Mouse (Mus musculus) neural tube, embryonic 15.5 days (tissue): ENCODE results near the gene Krt75. TPM values are rescaled to one million over a fixed set of nuclear protein-coding genes. Genes with fewer than 3 reads are reported as not detected.
"Not testable (repeated sequence)": the region's sequence is repeated elsewhere in the genome, so short reads cannot be mapped to it uniquely, and the experiment has no call there.

Experiments used
- ATAC-seq: fragments of 200-750 bp; cut with Nextera tagmentation; 2 replicates; pipeline ENCODE4 v1.8.0; 2017; ENCODE audit warnings: mild to moderate bottlenecking, moderate TSS enrichment, moderate library complexity; ENCODE audit not compliant: low FRiP score
- H3K27ac ChIP-seq: fragments of 300-500 bp; sonication (generic); replicated peaks from 2 replicates; pipeline ENCODE4 v1.5.1; 2015; ENCODE audit warnings: mild to moderate bottlenecking, inconsistent platforms
- H3K27me3 ChIP-seq: fragments of 300-500 bp; sonication (generic); replicated peaks from 2 replicates; pipeline ENCODE4 v1.6.1; 2015; ENCODE audit warnings: inconsistent platforms
- H3K36me3 ChIP-seq: fragments of 300-500 bp; sonication (generic); 2 replicates; pipeline ENCODE4 v1.6.1; 2015; ENCODE audit warnings: inconsistent platforms
- H3K4me1 ChIP-seq: fragments of 300-500 bp; sonication (generic); 2 replicates; pipeline ENCODE4 v1.6.1; 2015; ENCODE audit warnings: inconsistent platforms
- H3K4me2 ChIP-seq: fragments of 300-500 bp; sonication (generic); 2 replicates; pipeline ENCODE4 v1.6.1; 2015; ENCODE audit warnings: inconsistent platforms, mild to moderate bottlenecking, moderate library complexity
- H3K4me3 ChIP-seq: fragments of 300-500 bp; sonication (generic); replicated peaks from 2 replicates; pipeline ENCODE4 v1.5.1; 2015; ENCODE audit warnings: mild to moderate bottlenecking, inconsistent platforms
- H3K9ac ChIP-seq: fragments of 300-500 bp; sonication (generic); replicated peaks from 2 replicates; pipeline ENCODE4 v1.6.1; 2015; ENCODE audit warnings: mild to moderate bottlenecking, inconsistent platforms
- H3K9me3 ChIP-seq: fragments of 300-500 bp; sonication (generic); replicated peaks from 2 replicates; pipeline ENCODE4 v1.6.1; 2016; ENCODE audit warnings: inconsistent platforms
- WGBS: fragments of 180-500 bp; shearing (Covaris S2); methylation state at CpG from one replicate; pipeline ENCODE4 v1.1.7; 2015; ENCODE audit warnings: mixed read lengths; 5-methylcytosine and 5-hydroxymethylcytosine counted together
- polyA plus RNA-seq: library from polyadenylated mRNA; unstranded; fragments of >200 nt; fragmentation: Nextera tagmentation; extraction: Ambion mirVana; gene quantifications from 2 replicates; pipeline ENCODE4 v1.2.1, GENCODE M21; 2015

Gene Krt75
- polyA plus RNA-seq, 1 experiment from 2014 or later: 0.10 TPM

DNA sequence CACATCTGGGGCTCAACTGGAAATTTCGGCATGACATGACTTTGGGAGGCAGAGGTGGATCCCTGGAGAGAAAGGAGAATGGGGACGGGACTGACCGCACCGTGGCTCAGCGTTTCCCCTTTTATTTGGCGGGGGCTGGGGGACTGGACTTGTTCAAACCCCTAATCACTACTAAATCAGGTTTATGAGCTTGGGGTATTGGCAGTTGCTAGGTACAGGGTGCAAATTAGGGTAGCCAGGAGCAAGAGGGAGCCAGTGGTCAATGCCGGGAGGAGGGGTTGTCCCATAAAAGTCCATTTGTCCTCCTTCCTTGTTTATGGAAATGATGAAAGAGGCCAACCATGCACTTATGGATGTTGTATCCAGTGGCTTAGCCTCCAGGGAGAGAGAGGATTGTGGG lies 23.1 kb downstream of the Krt75 start, which contains the start of gene Krt82:
TSS of gene Krt82 (minus strand) at position 101 of the 400 bp plus-strand sequence.
- no peak within 1 kb of the TSS for H3K4me3 ChIP-seq
- H3K36me3 ChIP-seq: no peaks in the 10 kb centered on the region
- no peak within 1 kb of the TSS for H3K4me2 ChIP-seq
- peaks cover 10% of the 10 kb centered on the region for H3K4me1 ChIP-seq
- no peak for ATAC-seq
- H3K9ac ChIP-seq: no peak within 1 kb of the TSS
- WGBS: 47% methylated on average over 7 of the region's 7 CpGs
- no peak within 1 kb of the TSS for H3K27ac ChIP-seq
- no peaks in the 10 kb centered on the region for H3K9me3 ChIP-seq
- 0 out of 2 replicates have a peak, but pooled peaks cover 3% of the 10 kb centered on the region for H3K27me3 ChIP-seq

DNA sequence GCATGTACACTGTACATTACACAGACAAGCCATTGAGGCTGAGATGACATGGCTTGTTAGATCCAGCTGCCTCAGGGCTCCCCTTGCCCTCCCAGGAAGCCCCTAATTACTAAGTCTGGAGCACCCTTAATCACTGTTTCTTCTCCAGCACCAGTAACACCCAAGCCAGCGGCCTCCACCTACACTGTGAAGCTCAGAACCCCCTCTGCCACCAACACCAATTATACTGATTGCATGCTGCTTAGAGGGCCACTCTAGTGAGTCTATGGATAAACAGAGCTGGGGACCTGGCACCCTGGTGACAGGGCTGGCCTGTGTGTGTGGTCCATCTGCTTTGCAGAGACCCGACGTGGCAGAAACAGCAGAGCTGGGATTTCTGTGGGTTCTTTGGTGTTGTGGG lies 29.2 kb downstream of the Krt75 start:
- no peaks in the 10 kb centered on the region for H3K4me1 ChIP-seq
- no peaks in the 10 kb centered on the region for H3K36me3 ChIP-seq
- no peak overlapping the region for H3K9ac ChIP-seq
- no peak overlapping the region for H3K4me3 ChIP-seq
- no peak overlapping the region for H3K4me2 ChIP-seq
- no peaks in the 10 kb centered on the region for H3K27me3 ChIP-seq
- H3K27ac ChIP-seq: no peak overlapping the region
- H3K9me3 ChIP-seq: no peaks in the 10 kb centered on the region
- 73% methylated on average over 3 of the region's 3 CpGs for WGBS
- ATAC-seq: no peak

DNA sequence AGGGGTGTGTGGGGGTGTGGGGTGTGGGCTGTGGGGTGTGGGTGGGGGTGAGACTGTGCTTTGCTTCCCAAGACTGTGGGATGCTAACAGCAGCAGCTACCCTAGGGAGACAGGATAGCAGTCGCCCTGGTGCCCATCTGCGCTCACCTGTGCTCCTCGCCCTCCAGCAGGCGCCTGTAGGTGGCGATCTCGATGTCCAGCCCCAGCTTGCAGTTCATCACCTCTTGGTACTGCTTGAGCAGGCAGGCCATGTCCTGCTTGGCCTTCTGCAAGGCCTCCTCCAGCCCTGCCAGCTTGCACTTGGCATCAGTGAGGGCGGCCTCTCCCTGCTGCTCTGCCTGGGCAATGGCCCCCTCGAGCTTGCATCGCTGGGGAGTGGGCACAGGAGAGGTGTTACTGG lies 31.2 kb downstream of the Krt75 start:
- H3K9ac ChIP-seq: no peak overlapping the region
- no peak for ATAC-seq
- no peaks in the 10 kb centered on the region for H3K36me3 ChIP-seq
- 64% methylated on average over 9 of the region's 9 CpGs for WGBS
- H3K4me3 ChIP-seq: no peak overlapping the region
- H3K9me3 ChIP-seq: no peaks in the 10 kb centered on the region
- H3K4me2 ChIP-seq: no peak overlapping the region
- H3K27me3 ChIP-seq: no peaks in the 10 kb centered on the region
- H3K27ac ChIP-seq: no peak overlapping the region
- H3K4me1 ChIP-seq: no peaks in the 10 kb centered on the region

DNA sequence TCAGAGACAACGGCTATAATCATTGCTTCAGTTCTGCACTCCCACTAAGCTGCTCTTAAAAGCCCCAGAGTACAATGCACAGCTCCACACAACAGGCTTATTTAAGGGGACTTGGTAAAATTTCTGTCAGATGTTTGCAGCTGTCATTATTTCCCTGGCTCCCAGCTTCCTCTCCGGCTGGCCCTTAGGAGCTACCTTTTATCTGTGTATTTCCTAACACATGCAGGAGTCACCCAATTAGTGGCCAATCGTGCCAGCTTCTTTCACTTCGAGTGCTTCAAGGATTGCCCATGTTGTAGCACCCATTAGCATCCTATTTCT lies 35.2 kb downstream of the Krt75 start:
- H3K36me3 ChIP-seq: no peaks in the 10 kb centered on the region
- H3K27ac ChIP-seq: no peak overlapping the region
- 0 out of 2 replicates have a peak, but pooled peaks cover 4% of the 10 kb centered on the region for H3K4me1 ChIP-seq
- ATAC-seq: no peak
- H3K4me2 ChIP-seq: no peak overlapping the region
- 50% methylated on average over 4 of the region's 4 CpGs for WGBS
- H3K27me3 ChIP-seq: no peaks in the 10 kb centered on the region
- H3K9me3 ChIP-seq: no peaks in the 10 kb centered on the region
- no peak overlapping the region for H3K4me3 ChIP-seq
- no peak overlapping the region for H3K9ac ChIP-seq

DNA sequence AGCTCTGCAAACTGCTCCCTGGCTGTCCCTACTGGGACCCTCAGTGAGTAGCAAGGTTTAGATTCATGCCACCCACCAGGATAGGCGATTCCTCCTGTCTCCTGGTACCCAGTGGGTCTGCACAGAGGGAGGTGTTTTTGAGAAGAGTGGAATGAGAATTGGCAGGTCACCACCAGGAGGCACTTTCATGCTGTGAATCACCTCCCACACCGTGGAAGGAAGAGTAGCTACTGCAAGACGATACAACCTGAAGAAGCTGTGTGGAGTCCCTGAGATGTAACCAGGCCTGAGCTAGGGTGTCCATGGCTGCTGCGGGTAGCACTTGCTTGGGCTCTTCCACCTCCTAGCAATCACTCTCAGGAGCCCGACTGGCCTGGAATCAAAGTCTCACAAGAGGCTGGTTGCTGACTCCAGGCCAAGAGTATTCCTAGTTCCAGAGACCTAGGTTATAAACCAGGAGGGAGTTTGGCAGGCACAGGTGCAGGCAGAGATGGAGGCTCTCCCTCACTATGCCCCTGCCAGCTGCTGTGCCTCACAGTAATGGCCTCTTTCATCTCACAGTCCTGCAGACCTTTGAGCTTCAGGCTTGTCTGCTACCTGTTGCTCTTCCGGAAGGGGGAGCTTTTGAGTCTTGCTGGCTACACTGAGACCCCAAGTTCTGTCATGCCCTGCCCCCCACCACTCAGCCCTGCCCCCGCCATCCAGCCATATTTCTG lies 35.7 kb downstream of the Krt75 start:
- no peaks in the 10 kb centered on the region for H3K9me3 ChIP-seq
- H3K4me2 ChIP-seq: no peak overlapping the region
- H3K36me3 ChIP-seq: no peaks in the 10 kb centered on the region
- 0 out of 2 replicates have a peak, but pooled peaks cover 4% of the 10 kb centered on the region for H3K4me1 ChIP-seq
- no peak for ATAC-seq
- WGBS: 37% methylated on average over 7 of the region's 7 CpGs
- no peak overlapping the region for H3K9ac ChIP-seq
- H3K4me3 ChIP-seq: no peak overlapping the region
- H3K27ac ChIP-seq: no peak overlapping the region
- no peaks in the 10 kb centered on the region for H3K27me3 ChIP-seq

DNA sequence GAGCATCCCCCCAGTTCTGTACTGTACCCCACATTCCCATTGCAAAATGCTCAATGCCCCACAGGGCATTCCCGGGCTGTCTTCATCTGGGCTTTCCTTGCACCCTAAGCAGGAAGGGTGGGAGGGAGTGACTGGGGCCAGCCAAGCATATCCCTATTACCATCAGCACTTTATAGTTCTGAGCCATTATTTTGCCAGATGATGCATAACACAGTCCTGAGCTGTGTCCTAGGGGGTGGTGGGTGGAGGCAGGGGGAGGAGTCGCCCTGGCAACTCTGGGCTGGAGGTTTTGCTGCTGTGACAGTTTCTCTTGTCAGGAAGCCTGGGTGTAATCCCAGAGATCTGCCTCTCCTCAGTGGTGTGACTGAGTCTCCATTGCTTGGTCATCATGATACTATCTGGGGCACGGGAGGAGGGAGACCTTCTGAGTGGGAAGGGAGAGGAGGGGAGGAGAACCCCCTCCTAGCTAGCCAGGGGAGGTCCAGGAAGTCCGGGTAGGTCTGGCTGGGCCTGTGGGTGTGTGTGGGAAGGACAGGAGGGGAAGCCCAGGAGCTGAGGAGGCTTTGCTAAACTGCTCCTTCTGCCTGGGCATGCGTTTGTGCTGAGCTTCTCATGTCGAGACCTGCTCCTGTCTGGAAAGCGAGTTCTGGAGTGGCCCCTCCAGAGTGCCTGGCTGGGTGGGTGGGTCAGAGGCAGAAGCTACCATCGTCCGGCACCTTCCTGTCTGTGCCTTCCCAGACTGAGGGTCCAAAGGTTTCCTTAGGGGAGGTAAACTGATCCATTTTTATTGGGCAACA lies 37.5 kb downstream of the Krt75 start:
- ATAC-seq: no peak
- H3K27me3 ChIP-seq: no peaks in the 10 kb centered on the region
- no peak overlapping the region for H3K27ac ChIP-seq
- no peaks in the 10 kb centered on the region for H3K9me3 ChIP-seq
- H3K4me2 ChIP-seq: no peak overlapping the region
- 0 out of 2 replicates have a peak, but pooled peaks cover 4% of the 10 kb centered on the region for H3K4me1 ChIP-seq
- H3K9ac ChIP-seq: no peak overlapping the region
- H3K4me3 ChIP-seq: no peak overlapping the region
- 64% methylated on average over 9 of the region's 9 CpGs for WGBS
- H3K36me3 ChIP-seq: no peaks in the 10 kb centered on the region

DNA sequence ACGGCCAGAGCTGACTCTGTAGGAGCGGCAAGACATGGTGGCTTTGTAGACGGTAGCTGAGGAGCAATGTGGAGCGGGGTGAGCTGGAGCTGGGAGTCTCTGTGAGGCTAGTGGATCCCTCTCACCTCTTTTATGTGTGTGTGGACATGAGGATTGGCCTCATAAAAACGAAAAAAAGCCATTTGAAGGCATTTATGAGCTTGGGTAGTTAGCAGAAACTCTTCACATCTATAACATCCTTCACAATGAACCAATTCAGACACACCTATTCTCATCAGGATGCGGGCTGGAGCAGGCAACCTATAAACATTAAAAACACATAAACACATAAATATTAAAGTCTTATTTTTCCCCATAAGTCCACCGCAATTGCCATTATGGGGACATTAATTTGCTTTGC lies 41.0 kb downstream of the Krt75 start, which contains the start of gene Krt84:
TSS of gene Krt84 (minus strand) at position 101 of the 400 bp plus-strand sequence.
- Histone ChIP-seq H3K36me3 (no peaks in the 10 kb centered on the region), H3K27ac (no peak within 1 kb of the TSS), H3K9me3 (no peaks in the 10 kb centered on the region), H3K9ac (no peak within 1 kb of the TSS), H3K27me3 (no peaks in the 10 kb centered on the region), H3K4me3 (no peak within 1 kb of the TSS), H3K4me1 (0 out of 2 replicates have a peak, but pooled peaks cover 4% of the 10 kb centered on the region), H3K4me2 (no peak within 1 kb of the TSS)
- 62% methylated on average over 7 of the region's 7 CpGs for WGBS
- no peak for ATAC-seq

DNA sequence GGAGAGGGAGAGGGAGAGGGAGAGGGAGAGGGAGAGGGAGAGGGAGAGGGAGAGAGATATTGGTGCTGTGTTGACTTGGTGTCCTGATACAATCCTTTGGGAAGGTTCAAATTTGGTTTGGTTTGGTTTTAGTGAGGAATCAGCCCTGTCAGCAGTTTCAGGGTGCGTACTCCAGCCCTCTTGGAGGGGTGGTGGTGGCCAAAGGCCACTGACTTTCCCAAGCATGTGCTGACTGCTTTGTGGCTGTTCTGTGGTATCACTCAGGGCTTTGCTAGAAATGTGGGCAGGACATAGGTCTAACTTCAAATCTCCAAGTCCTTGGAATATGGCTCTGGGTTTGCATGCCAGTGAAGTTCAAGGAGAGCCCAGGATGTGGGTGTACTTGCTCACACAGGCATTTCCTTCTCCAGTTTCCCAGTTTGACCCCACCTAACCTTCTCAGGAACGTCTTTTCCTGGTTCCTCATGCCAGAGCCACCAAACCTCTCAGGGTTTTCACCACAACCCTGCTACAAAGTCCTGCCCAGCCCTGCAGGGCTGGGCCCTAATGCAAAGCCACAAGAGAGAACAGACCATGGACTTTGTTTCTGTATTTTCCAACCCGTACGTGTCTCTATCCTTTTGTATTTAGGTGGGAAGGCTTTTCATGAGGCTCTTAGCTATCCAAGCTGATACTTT lies 51.0 kb downstream of the Krt75 start:
- Histone ChIP-seq H3K36me3 (no peaks in the 10 kb centered on the region), H3K27me3 (peaks cover 9% of the 10 kb centered on the region; the same call in 1 of the 2 replicates), H3K9ac (no peak overlapping the region), H3K9me3 (no peaks in the 10 kb centered on the region), H3K27ac (no peak overlapping the region), H3K4me2 (no peak overlapping the region), H3K4me1 (no peaks in the 10 kb centered on the region), H3K4me3 (no peak overlapping the region)
- 82% methylated on average over 4 of the region's 4 CpGs for WGBS
- ATAC-seq: no peak

DNA sequence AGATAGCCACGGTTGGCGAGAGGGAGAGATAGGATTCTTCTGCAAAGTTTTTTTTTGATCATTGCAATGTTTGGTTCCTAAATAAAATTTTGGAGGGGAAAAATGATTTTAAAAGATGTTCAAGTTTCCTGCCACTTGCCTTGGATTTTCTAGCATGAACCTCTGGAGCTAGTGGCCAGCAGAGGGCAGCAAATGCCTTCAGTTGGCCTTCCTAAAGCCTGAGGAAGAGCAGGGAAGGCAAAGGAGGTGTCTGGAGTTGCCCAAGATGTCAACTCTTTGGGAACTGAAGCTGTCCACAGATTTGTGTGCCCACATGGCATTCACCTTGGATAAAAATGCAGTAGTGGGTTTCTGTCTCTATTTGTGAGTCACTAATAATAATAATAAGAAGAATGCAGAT lies 53.9 kb downstream of the Krt75 start:
- Histone ChIP-seq H3K4me3 (no peak overlapping the region), H3K27me3 (peaks cover 9% of the 10 kb centered on the region; the same call in 1 of the 2 replicates), H3K27ac (no peak overlapping the region), H3K9ac (no peak overlapping the region), H3K4me2 (no peak overlapping the region), H3K9me3 (no peaks in the 10 kb centered on the region), H3K4me1 (no peaks in the 10 kb centered on the region), H3K36me3 (no peaks in the 10 kb centered on the region)
- ATAC-seq: no peak
- 27% methylated on average over 2 of the region's 2 CpGs for WGBS

DNA sequence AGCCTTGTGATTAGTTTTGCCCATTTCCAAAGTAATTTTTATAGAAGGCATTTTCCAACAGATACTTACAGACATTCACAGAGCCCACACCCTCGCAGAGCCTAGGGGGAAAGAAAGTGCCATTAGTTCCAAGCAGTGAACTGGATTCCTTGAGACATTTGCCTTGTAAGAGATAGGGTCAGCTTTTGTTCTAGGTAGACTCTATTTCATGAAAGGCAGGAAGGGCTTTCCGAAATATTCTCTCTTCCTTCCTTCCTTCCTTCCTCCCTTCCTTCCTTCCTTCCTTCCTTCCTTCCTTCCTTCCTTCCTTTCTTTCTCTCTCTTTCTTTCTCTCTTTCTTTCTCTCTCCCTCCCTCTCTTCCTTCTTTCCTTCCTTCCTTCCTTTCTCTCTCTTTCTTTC lies 56.5 kb downstream of the Krt75 start, which contains the start of gene Gm49425:
TSS of gene Gm49425 (minus strand) at position 101 of the 400 bp plus-strand sequence.
- not testable (repeated sequence) for H3K4me3 ChIP-seq, ATAC-seq, H3K9ac ChIP-seq, H3K36me3 ChIP-seq, H3K4me2 ChIP-seq, H3K4me1 ChIP-seq, H3K27ac ChIP-seq, H3K27me3 ChIP-seq, H3K9me3 ChIP-seq
- 83% methylated on average over 2 of the region's 2 CpGs for whole genome bisulfite sequencing
